Mouse (Mus musculus): ENCODE data around the gene Drd5.

The Drd5 gene

GRCm38 (mm10) chr5:38318966-38319786, at the start of gene Drd5:
TSS of gene Drd5 (plus strand) at chr5:38319367.
- no peak for DNase-seq (ENCODE audit: low spot score)

GRCm38 (mm10) chr5:38270942-38271341, 48.2 kb upstream of the Drd5 start:
- DNase-seq (ENCODE audit: low spot score), result no peak

GRCm38 (mm10) chr5:38273831-38274230, 45.3 kb upstream of the Drd5 start:
- DNase-seq (ENCODE audit: low spot score), result no peak

GRCm38 (mm10) chr5:38275771-38276170, 43.4 kb upstream of the Drd5 start, which contains the start of gene Otop1:
TSS of gene Otop1 (plus strand) at chr5:38275972.
- no peak for DNase-seq (ENCODE audit: low spot score)

- DNase-seq (ENCODE audit: low spot score), result no peak
Measured at GRCm38 (mm10) chr5:38276451-38276850, 42.7 kb upstream of the Drd5 start.

- DNase-seq (ENCODE audit: low spot score), result no peak
Measured at GRCm38 (mm10) chr5:38277098-38277866, 41.9 kb upstream of the Drd5 start.

GRCm38 (mm10) chr5:38277936-38278600, 41.1 kb upstream of the Drd5 start:
- DNase-seq (ENCODE audit: low spot score), result no peak

GRCm38 (mm10) chr5:38280075-38280474, 39.1 kb upstream of the Drd5 start:
- no peak for DNase-seq (ENCODE audit: low spot score)

- DNase-seq (ENCODE audit: low spot score), result peak; percentile 44
Measured at GRCm38 (mm10) chr5:38285724-38286123, 33.4 kb upstream of the Drd5 start.

GRCm38 (mm10) chr5:38288476-38288875, 30.7 kb upstream of the Drd5 start:
- no peak for DNase-seq (ENCODE audit: low spot score)

GRCm38 (mm10) chr5:38301761-38302411, 17.3 kb upstream of the Drd5 start:
- DNase-seq (ENCODE audit: low spot score), result no peak

- no peak for DNase-seq (ENCODE audit: low spot score)
Measured at GRCm38 (mm10) chr5:38302651-38303050, 16.5 kb upstream of the Drd5 start.

GRCm38 (mm10) chr5:38305241-38305640, 13.9 kb upstream of the Drd5 start:
- no peak for DNase-seq (ENCODE audit: low spot score)

- DNase-seq (ENCODE audit: low spot score), result peak; percentile 85
Measured at GRCm38 (mm10) chr5:38307255-38308101, 11.7 kb upstream of the Drd5 start.

- peak; percentile 80 for DNase-seq (ENCODE audit: low spot score)
Measured at GRCm38 (mm10) chr5:38308873-38309272, 10.3 kb upstream of the Drd5 start.

GRCm38 (mm10) chr5:38309795-38310194, 9.4 kb upstream of the Drd5 start:
- DNase-seq (ENCODE audit: low spot score), result no peak

- DNase-seq (ENCODE audit: low spot score), result no peak
Measured at GRCm38 (mm10) chr5:38333381-38333780, 14.2 kb downstream of the Drd5 start.

GRCm38 (mm10) chr5:38334582-38334981, 15.4 kb downstream of the Drd5 start:
- DNase-seq (ENCODE audit: low spot score), result no peak

- no peak for DNase-seq (ENCODE audit: low spot score)
Measured at GRCm38 (mm10) chr5:38343101-38343500, 23.9 kb downstream of the Drd5 start.

- peak; percentile 81 for DNase-seq (ENCODE audit: low spot score)
Measured at GRCm38 (mm10) chr5:38346646-38347432, 27.7 kb downstream of the Drd5 start.

Data from MN1 (cell line).